Mouse (Mus musculus): ENCODE results near the gene Lmf2. TPM values are rescaled to one million over a fixed set of nuclear protein-coding genes. Genes with fewer than 3 reads are reported as not detected.

The Lmf2 gene
- polyA plus RNA-seq, 1 experiment from 2014 or later = 58.0 TPM

DNA sequence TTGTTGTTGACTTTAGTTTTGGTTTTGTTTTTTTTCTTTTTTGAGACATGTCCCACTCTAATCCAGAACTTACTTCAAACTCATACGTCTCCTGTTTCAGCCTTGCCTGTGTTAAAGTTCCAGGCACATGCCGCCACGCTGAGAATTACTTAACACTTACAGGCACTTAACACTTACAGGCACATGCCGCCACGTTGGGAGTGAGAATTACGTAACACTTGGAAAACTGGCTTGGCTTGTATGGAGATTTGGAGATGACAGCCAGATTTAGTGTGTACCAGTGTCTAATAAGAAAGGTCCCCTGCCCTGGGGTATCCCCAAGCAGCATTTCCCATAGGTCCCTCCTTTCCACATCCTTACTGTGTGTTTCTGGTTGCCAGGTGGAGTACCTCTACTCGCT lies 7.6 kb upstream of the Lmf2 start:
- Histone ChIP-seq H3K4me3 (replicated peaks) (no peak overlapping the region), H3K9me3 (no peaks in the 10 kb centered on the region), H3K27me3 (replicated peaks) (no peaks in the 10 kb centered on the region), H3K36me3 (peaks cover 67% of the 10 kb centered on the region), H3K9ac (no peak overlapping the region), H3K4me2 (replicated peaks) (no peak overlapping the region), H3K27ac (no peak overlapping the region), H3K4me1 (replicated peaks) (peaks cover 3% of the 10 kb centered on the region; the same call in 1 of the 2 replicates)
- no peak for ATAC-seq
- 88% methylated on average over 7 of the region's 7 CpGs for WGBS

DNA sequence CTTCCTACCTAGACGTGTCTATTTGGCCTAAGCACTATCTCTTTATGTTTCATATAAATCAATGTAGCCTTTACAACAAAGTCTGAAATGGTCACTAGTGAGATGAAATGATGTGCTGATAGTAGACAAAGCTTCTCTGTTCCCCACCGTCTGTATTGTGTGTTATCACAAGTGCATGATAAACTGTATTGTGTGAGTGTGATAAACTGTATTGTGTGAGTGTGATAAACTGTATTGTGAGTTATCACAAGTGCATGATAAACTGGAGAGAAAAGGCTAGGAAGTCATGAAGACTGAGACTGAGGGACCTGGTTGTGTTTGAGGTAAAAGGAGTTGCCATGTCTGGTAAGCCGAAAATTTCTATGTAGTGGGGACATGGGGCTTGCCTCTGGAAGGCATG lies 3.3 kb upstream of the Lmf2 start:
- Histone ChIP-seq H3K36me3 (peaks cover 35% of the 10 kb centered on the region), H3K27me3 (replicated peaks) (no peaks in the 10 kb centered on the region), H3K4me3 (replicated peaks) (no peak overlapping the region), H3K9ac (no peak overlapping the region), H3K4me2 (replicated peaks) (no peak overlapping the region), H3K27ac (no peak overlapping the region), H3K9me3 (no peaks in the 10 kb centered on the region), H3K4me1 (replicated peaks) (peaks cover 16% of the 10 kb centered on the region)
- WGBS = 82% methylated on average over 3 of the region's 3 CpGs
- no peak for ATAC-seq

DNA sequence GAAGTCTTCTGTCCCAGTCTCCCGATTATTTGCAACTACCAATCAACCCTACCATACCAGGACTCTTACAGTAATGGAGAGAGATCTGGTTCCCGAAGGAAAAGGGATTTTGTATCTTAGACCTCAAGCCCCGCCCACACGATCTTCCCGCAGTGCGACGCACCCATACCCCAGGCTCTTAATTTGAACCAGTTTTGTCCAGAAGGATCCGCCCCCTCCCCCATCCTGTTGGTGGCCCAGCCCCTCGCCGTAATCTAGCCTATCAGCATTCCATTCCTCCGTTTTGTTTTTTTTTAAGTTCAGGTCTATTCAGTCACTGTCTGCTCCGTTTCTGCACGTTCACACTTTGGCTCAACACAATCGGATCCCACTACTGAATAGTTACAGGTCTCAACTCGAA lies 913 bp upstream of the Lmf2 start:
- peak; percentile 64 for ATAC-seq
- peak overlapping the region; percentile 78 for H3K4me3 ChIP-seq (replicated peaks)
- peaks cover 41% of the 10 kb centered on the region for H3K36me3 ChIP-seq
- no peaks in the 10 kb centered on the region for H3K9me3 ChIP-seq
- H3K4me2 ChIP-seq (replicated peaks) = peak overlapping the region; percentile 66
- H3K9ac ChIP-seq = peak overlapping the region; percentile 86
- H3K27me3 ChIP-seq (replicated peaks) = no peaks in the 10 kb centered on the region
- H3K27ac ChIP-seq = peak overlapping the region; percentile 86
- H3K4me1 ChIP-seq (replicated peaks) = peaks cover 16% of the 10 kb centered on the region
- WGBS = under 1% methylated on average over 15 of the region's 15 CpGs

DNA sequence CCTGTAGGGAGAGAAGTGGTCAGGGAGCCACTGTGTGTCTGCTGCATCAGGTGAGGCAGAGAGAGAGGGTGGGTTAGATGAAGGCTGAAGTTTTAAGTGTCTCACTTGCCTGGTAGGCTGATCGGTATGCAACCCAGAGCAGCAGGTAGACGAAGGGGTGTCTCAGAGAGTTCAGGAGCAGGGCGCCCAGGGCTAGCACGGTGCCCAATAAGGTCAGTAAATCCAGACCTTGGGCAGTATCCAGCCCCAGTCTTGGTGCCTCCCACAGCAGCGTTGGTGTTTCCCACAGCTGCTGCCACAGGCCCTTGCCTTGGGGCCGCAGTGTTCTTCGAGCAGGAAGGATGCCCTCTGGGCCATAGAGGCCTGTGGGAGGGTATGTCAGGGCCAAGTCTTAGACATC lies 1.0 kb downstream of the Lmf2 start:
- peaks cover 16% of the 10 kb centered on the region for H3K4me1 ChIP-seq (replicated peaks)
- H3K27ac ChIP-seq = no peak overlapping the region
- H3K27me3 ChIP-seq (replicated peaks) = no peaks in the 10 kb centered on the region
- peaks cover 39% of the 10 kb centered on the region for H3K36me3 ChIP-seq
- peak overlapping the region; percentile 78 for H3K4me3 ChIP-seq (replicated peaks)
- H3K9ac ChIP-seq = peak overlapping the region; percentile 86
- 77% methylated on average over 7 of the region's 7 CpGs for whole genome bisulfite sequencing
- peak overlapping the region; percentile 74 for H3K4me2 ChIP-seq (replicated peaks)
- no peak for ATAC-seq
- H3K9me3 ChIP-seq = no peaks in the 10 kb centered on the region

DNA sequence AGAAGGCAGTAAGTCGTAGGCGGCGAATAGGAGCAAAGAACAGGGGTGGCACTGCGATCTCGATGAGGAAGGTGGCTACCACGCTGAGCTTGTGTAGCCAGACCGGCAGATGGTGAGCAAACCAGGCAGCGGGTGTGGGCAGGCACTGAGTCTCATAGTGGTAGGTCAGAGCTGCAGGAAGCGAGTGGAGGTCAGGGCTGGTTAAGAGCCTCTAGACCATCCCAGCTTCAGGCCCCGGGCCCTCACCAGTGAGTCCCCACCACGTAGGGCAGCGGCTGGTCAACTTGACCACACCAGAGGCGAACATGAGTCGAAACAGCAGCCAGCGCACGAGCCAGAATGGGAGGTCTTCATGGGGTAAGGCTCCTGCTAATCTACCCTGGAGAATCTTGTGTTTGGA lies 1.6 kb downstream of the Lmf2 start:
- peak overlapping the region; percentile 74 for H3K4me2 ChIP-seq (replicated peaks)
- ATAC-seq = no peak
- no peak overlapping the region for H3K27ac ChIP-seq
- H3K27me3 ChIP-seq (replicated peaks) = no peaks in the 10 kb centered on the region
- WGBS = 95% methylated on average over 16 of the region's 16 CpGs
- H3K9me3 ChIP-seq = no peaks in the 10 kb centered on the region
- peaks cover 39% of the 10 kb centered on the region for H3K36me3 ChIP-seq
- 0 out of 2 replicates have a peak overlapping the region, but pooled peaks have one; percentile 86 for H3K9ac ChIP-seq
- peaks cover 16% of the 10 kb centered on the region for H3K4me1 ChIP-seq (replicated peaks)
- H3K4me3 ChIP-seq (replicated peaks) = no peak overlapping the region

DNA sequence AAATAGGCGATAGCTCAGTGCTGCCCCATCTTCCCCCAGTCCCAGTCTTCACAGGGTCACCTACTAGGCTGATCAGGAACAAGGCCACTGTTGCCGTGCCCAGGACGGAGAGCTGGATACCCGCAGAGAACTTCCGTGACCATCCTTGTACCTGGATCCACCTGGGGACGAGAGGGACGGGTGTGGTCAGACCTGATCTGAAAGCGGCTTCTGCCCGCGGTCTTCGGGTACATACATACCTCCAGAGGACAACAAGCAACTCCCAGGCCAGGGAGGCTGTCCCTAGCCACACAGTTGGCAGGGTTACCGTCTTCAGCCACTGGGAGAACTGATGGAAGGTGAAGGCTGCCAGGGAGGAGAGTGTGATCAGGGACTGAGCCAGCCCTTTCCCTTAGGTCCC lies 2.7 kb downstream of the Lmf2 start:
- no peak overlapping the region for H3K27ac ChIP-seq
- peaks cover 11% of the 10 kb centered on the region for H3K4me1 ChIP-seq (replicated peaks)
- WGBS = 95% methylated on average over 12 of the region's 12 CpGs
- no peak overlapping the region for H3K9ac ChIP-seq
- peaks cover 35% of the 10 kb centered on the region for H3K36me3 ChIP-seq
- no peak for ATAC-seq
- H3K4me3 ChIP-seq (replicated peaks) = no peak overlapping the region
- no peaks in the 10 kb centered on the region for H3K27me3 ChIP-seq (replicated peaks)
- no peaks in the 10 kb centered on the region for H3K9me3 ChIP-seq
- no peak overlapping the region for H3K4me2 ChIP-seq (replicated peaks)

DNA sequence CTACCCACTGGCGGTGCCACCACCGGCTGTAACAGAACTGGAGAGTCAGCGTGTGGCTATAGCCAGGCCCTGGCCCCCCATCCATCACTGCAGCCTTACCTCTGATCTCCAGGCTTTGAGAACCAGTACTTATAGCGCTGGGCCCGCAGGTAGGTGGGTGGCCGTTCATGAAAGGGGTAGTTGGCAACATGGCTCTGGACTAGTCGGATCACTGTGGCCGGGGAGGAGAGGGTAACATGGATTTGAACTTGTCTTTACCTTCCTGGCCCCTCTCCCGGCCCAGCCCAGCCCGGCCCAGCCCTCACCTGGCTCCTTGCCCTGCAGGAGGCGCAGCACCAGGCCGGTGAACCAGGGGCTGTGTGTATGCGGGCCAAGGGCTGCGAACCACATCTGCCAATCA lies 3.4 kb downstream of the Lmf2 start:
- no peaks in the 10 kb centered on the region for H3K9me3 ChIP-seq
- 95% methylated on average over 14 of the region's 14 CpGs for WGBS
- peaks cover 35% of the 10 kb centered on the region for H3K36me3 ChIP-seq
- no peak overlapping the region for H3K9ac ChIP-seq
- no peak for ATAC-seq
- H3K4me3 ChIP-seq (replicated peaks) = no peak overlapping the region
- no peak overlapping the region for H3K27ac ChIP-seq
- H3K27me3 ChIP-seq (replicated peaks) = no peaks in the 10 kb centered on the region
- H3K4me2 ChIP-seq (replicated peaks) = no peak overlapping the region
- peaks cover 8% of the 10 kb centered on the region for H3K4me1 ChIP-seq (replicated peaks)

DNA sequence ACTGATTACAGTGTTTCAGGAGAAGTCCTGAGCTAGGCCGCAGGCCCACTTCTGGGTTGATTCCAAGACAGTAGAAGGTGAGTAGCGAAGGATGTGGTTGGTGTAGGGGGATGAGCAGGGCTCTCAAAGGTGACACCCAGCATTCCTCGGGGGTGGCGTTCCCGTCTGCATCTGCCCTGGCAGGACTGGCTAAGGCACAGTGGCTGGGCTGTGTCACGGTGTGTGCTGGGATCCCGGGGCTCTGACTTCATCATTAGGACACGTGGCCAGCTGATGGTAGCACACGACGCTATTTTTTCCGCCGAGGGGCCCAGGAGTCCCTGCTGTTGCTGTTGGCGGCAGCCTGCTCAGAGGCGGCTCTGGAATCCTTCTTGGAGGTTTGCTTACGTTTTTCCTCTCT lies 4.2 kb downstream of the Lmf2 start:
- WGBS = 78% methylated on average over 15 of the region's 15 CpGs
- Histone ChIP-seq H3K27me3 (replicated peaks) (no peaks in the 10 kb centered on the region), H3K4me3 (replicated peaks) (no peak overlapping the region), H3K9me3 (no peaks in the 10 kb centered on the region), H3K27ac (no peak overlapping the region), H3K4me2 (replicated peaks) (no peak overlapping the region), H3K36me3 (peaks cover 35% of the 10 kb centered on the region), H3K4me1 (replicated peaks) (peaks cover 8% of the 10 kb centered on the region), H3K9ac (no peak overlapping the region)
- ATAC-seq = no peak

DNA sequence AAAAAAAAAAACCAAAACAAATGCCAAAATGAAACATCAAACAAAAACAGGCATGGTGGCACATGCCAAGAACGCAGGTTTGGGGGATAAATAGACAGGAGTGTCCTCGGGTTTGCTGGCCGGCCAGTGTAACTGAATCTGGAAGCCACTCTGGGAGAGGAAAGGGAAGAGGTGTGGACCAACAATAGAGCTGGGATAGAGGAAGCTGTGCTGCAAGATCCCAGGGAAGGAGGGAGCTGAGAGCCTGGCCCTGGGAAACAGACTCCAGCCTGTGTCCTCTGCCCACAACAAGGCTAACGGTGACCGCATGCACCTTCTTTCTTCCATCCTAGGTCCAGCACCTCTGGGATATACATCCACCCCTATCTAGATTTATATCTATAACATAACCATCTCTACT lies 5.0 kb downstream of the Lmf2 start:
- no peak overlapping the region for H3K27ac ChIP-seq
- H3K9ac ChIP-seq = no peak overlapping the region
- WGBS = 84% methylated on average over 5 of the region's 5 CpGs

DNA sequence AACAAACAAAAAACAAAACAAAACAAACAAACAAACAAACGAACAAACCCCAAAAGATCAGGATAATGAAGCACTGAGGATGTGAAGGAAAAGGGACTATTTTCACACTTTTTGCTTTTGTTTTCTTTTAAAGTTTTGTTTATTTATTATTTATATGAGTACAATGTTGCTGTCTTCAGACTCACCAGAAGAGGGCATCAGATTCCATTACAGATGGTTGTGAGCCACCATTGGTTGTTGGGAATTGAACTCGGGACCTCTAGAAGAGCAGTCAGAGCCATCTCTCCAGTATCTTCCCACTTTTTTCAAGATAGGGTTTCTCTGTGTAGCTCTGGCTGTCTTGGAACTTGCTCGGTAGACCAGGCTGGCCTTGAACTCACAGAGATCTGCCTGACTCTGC lies 12.1 kb downstream of the Lmf2 start:
- H3K4me2 ChIP-seq (replicated peaks) = no peak overlapping the region
- no peak overlapping the region for H3K27ac ChIP-seq
- no peak overlapping the region for H3K4me3 ChIP-seq (replicated peaks)
- H3K27me3 ChIP-seq (replicated peaks) = no peaks in the 10 kb centered on the region
- no peaks in the 10 kb centered on the region for H3K4me1 ChIP-seq (replicated peaks)
- no peaks in the 10 kb centered on the region for H3K36me3 ChIP-seq
- no peaks in the 10 kb centered on the region for H3K9me3 ChIP-seq
- no peak for ATAC-seq
- no peak overlapping the region for H3K9ac ChIP-seq
- WGBS = 86% methylated on average over 3 of the region's 3 CpGs

More for the DNA sequence above, 5.0 kb downstream of the Lmf2 start:
- Histone ChIP-seq H3K4me2 (replicated peaks) (no peak overlapping the region), H3K4me1 (replicated peaks) (peaks cover 8% of the 10 kb centered on the region), H3K36me3 (peaks cover 35% of the 10 kb centered on the region), H3K4me3 (replicated peaks) (no peak overlapping the region), H3K27me3 (replicated peaks) (no peaks in the 10 kb centered on the region), H3K9me3 (no peaks in the 10 kb centered on the region)
- no peak for ATAC-seq

DNA sequence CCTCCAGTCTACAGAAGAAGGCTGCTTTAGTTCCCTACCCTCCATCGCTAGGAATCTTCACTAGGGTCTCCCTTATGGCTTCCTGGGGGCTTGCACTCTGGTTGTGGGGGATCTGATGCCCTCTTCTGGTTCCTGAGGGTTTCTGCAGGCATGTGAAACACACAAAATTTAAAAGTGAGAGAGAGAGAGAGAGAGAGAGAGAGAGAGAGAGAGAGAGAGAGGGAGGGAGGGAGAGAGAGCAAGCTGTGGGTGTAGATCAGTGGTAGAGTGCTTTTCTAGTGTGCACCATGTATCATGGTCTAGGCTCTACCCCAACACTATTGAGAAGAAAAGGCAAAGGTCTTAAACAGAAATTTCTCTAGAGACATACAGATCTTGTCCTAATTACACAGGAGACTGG lies 13.8 kb downstream of the Lmf2 start:
- H3K4me3 ChIP-seq (replicated peaks) = no peak overlapping the region
- no peak overlapping the region for H3K9ac ChIP-seq
- no peak overlapping the region for H3K27ac ChIP-seq
- H3K4me2 ChIP-seq (replicated peaks) = no peak overlapping the region
- no peaks in the 10 kb centered on the region for H3K9me3 ChIP-seq
- ATAC-seq = no peak
- no peaks in the 10 kb centered on the region for H3K27me3 ChIP-seq (replicated peaks)
- H3K4me1 ChIP-seq (replicated peaks) = no peaks in the 10 kb centered on the region
- WGBS = 44% methylated on average over 1 of the region's 1 CpGs
- no peaks in the 10 kb centered on the region for H3K36me3 ChIP-seq

DNA sequence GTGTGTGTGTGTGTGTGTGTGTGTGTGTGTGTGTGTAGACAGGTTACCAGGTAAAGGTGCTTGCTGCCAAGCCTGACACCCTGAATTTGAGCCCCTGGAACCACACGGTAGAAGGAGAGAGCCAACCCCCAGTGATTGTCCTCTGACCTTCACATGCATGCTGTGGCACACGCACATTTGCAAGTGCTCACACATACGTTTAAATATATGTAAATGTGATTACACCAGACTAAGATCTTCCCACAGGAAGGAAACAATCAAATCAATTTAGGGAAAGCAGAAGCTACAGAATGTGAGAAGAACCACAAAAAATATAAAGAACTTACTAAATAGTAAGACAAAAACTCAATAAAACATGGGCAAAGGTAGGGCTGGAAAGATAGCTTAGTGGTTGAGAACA lies 15.3 kb downstream of the Lmf2 start:
- no peak for ATAC-seq
- no peaks in the 10 kb centered on the region for H3K36me3 ChIP-seq
- 84% methylated on average over 3 of the region's 3 CpGs for WGBS

DNA sequence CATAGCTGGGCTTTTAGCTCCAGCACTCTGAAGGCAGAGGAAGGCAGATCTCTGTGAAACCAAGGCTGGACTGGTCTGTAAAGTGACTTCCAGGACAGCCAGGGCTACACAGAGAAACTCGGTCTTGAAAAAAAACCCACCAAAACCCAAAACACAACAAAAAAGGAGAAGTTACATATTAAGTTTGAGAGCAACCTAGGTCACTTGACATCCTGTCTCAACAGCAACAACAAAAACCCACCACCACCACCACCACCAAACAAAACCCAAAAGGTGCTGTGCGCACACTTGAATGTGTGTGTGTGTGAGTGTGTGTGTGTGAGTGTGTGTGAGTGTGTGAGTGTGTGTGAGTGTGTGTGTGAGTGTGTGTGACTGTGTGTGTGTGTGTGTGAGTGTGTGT lies 15.8 kb downstream of the Lmf2 start:
- no peak for ATAC-seq
- 76% methylated on average over 2 of the region's 2 CpGs for WGBS
- H3K27ac ChIP-seq = no peak overlapping the region
- H3K36me3 ChIP-seq = no peaks in the 10 kb centered on the region
- H3K4me2 ChIP-seq (replicated peaks) = no peak overlapping the region
- H3K9me3 ChIP-seq = no peaks in the 10 kb centered on the region
- H3K4me1 ChIP-seq (replicated peaks) = no peaks in the 10 kb centered on the region
- H3K27me3 ChIP-seq (replicated peaks) = no peaks in the 10 kb centered on the region
- H3K4me3 ChIP-seq (replicated peaks) = no peak overlapping the region
- H3K9ac ChIP-seq = no peak overlapping the region

More for the DNA sequence above, 15.3 kb downstream of the Lmf2 start:
- Histone ChIP-seq H3K4me3 (replicated peaks) (no peak overlapping the region), H3K4me1 (replicated peaks) (no peaks in the 10 kb centered on the region), H3K27me3 (replicated peaks) (no peaks in the 10 kb centered on the region), H3K27ac (no peak overlapping the region), H3K4me2 (replicated peaks) (no peak overlapping the region), H3K9ac (no peak overlapping the region), H3K9me3 (no peaks in the 10 kb centered on the region)

All from intestine, embryonic 15.5 days (tissue).